Mouse (Mus musculus) spleen, adult 2 months (tissue): ENCODE measurements around the gene Oxtr. TPM values are rescaled to one million over a fixed set of nuclear protein-coding genes. Genes with fewer than 3 reads are reported as not detected.

ENCODE experiments used
- DNase-seq, 2 experiments: peaks; one replicate each; pipeline versions ENCODE4 v3.0.0 to v3.0.0-alpha.2; 2012 to 2021; ENCODE audit warnings: low spot score in 2 of 2, low read depth in 1 of 2
- H3K27ac ChIP-seq: fragments of 200-500 bp; 2 replicates; pipeline ENCODE4 v1.5.1; 2012; ENCODE audit warnings: low read length, inconsistent platforms; ENCODE audit not compliant: insufficient read depth
- H3K27me3 ChIP-seq: fragments of 200-500 bp; 2 replicates; pipeline ENCODE4 v1.6.1; 2012; ENCODE audit warnings: mild to moderate bottlenecking, moderate library complexity, low read length, inconsistent platforms; ENCODE audit not compliant: control insufficient read depth, insufficient read depth
- H3K36me3 ChIP-seq: fragments of 200-500 bp; 2 replicates; pipeline ENCODE4 v1.6.1; 2012; ENCODE audit warnings: mild to moderate bottlenecking, low read length, inconsistent platforms; ENCODE audit not compliant: control insufficient read depth, insufficient read depth
- H3K4me1 ChIP-seq: fragments of 200-500 bp; 2 replicates; pipeline ENCODE4 v1.6.1; 2011; ENCODE audit warnings: inconsistent platforms; ENCODE audit not compliant: control insufficient read depth, insufficient read depth, insufficient read length
- H3K4me3 ChIP-seq: fragments of 200-500 bp; 2 replicates; pipeline ENCODE4 v1.5.1; 2011; ENCODE audit warnings: mild to moderate bottlenecking, inconsistent platforms; ENCODE audit not compliant: insufficient read depth, insufficient read length; ENCODE audit errors: extremely low read depth
- CTCF ChIP-seq: fragments of 200-500 bp; IDR thresholded peaks from 2 replicates; pipeline ENCODE4 v1.5.1; 2011; ENCODE audit warnings: mild to moderate bottlenecking, inconsistent platforms; ENCODE audit not compliant: insufficient read depth, insufficient read length, insufficient replicate concordance; ENCODE audit errors: extremely low read depth
- POLR2A ChIP-seq: fragments of 200-500 bp; IDR thresholded peaks from 2 replicates; pipeline ENCODE4 v1.6.1; 2011; ENCODE audit warnings: low read depth, low read length, inconsistent platforms
- WGBS: fragments of 180-500 bp; shearing (Covaris S2); methylation state at CpG from one replicate; pipeline ENCODE4 v1.1.7; 2018; 5-methylcytosine and 5-hydroxymethylcytosine counted together
- polyA plus RNA-seq: library from polyadenylated mRNA; depleted of rRNA; stranded (reverse); fragments of >200 nt; gene quantifications from 2 replicates; pipeline ENCODE4 v1.2.3, GENCODE M21; 2012

Gene Oxtr
- polyA plus RNA-seq, 1 experiment: 0.14 TPM

DNA sequence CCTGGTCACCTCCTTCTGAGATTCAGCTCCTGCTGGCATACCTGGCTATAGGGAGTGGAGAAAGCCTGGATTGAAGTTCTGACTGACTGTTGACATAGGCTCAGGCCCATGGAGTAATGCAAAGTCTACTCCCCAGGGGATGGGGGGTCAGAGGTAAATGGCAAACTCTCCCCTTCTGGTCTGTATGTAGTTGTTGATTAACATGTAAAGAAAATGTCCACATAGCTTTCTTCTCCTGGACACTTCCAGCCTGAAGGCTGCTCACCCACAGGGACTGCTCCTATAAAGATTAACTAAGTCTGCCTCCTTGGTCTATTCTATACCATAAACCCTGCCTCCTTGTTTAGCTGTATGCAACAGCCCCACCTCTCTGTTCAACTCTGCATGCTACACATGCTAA lies 23.7 kb downstream of the Oxtr start:
- no peak for DNase-seq
- no peaks in the 10 kb centered on the region for H3K27me3 ChIP-seq
- H3K27ac ChIP-seq: no peak overlapping the region
- H3K4me1 ChIP-seq: no peaks in the 10 kb centered on the region
- no peak overlapping the region for H3K4me3 ChIP-seq
- no peaks in the 10 kb centered on the region for H3K36me3 ChIP-seq
- TF ChIP-seq CTCF (no peak), POLR2A (no peak)

DNA sequence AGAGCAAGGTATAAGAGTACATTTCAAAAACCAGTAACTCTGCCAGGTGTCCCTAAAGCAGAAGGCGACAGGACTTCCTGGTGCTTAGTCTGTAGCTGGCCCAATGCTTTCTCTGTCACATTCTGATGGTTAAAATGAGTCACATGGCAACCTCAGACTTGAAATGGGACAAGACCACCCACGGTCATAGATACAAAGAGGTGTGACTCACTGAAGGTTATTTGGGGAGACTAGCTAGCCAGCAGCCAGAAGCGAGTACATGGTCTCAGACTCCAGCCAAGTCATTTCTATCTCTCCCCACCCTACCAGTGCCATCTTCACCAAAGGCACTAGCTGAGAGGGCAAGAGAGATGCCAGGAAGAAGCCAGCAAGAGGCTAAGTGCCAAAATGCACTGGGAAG lies 24.3 kb downstream of the Oxtr start:
- TF ChIP-seq CTCF (no peak), POLR2A (no peak)
- no peaks in the 10 kb centered on the region for H3K27me3 ChIP-seq
- 78% methylated on average over 3 of the region's 3 CpGs for WGBS
- DNase-seq: no peak
- no peak overlapping the region for H3K27ac ChIP-seq
- H3K4me3 ChIP-seq: no peak overlapping the region
- no peaks in the 10 kb centered on the region for H3K36me3 ChIP-seq
- no peaks in the 10 kb centered on the region for H3K4me1 ChIP-seq

DNA sequence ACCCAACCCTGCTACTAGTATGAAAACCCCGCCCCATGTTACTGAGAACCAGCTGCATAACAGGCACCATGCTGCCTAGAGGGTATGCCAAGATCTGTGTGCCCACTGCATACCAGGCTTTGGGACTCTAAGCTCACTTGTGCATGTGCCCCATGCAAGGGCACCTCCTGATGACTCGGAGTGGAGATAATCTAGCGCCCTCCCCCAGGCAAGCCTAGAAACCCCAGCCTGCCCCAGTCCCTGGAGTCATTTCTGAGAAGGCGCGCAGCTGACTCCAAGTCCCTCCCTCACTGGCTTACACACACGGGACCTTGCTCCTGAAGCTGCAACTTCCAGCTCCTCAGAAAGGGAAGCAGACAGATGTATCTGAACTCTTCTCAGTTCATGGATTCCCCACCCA lies 26.4 kb downstream of the Oxtr start:
- Histone ChIP-seq H3K27me3 (no peaks in the 10 kb centered on the region), H3K4me3 (no peak overlapping the region), H3K4me1 (no peaks in the 10 kb centered on the region), H3K27ac (no peak overlapping the region), H3K36me3 (no peaks in the 10 kb centered on the region)
- DNase-seq: no peak
- no peak for TF ChIP-seq POLR2A
- no peak for TF ChIP-seq CTCF
- WGBS: 69% methylated on average over 6 of the region's 6 CpGs

DNA sequence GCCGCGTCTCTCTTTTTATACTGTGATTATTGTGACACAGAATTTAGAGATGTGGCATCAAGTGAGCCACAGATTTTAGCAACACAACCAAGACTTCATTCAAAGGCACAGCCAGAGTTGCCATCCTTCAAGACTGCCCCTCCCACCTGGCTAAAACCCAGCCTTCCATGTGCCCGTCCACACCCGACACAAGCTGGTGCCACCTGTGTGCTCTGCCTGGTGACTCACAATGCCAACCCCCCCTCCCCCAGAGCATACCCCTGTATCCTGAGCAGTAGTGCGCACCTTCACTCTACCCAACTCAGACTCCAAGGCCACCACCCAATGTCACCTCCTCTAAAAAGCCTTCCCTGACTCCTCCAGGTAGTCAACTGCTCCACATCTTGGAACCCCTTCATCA lies 28.3 kb downstream of the Oxtr start:
- H3K36me3 ChIP-seq: no peaks in the 10 kb centered on the region
- no peaks in the 10 kb centered on the region for H3K4me1 ChIP-seq
- DNase-seq: no peak
- 89% methylated on average over 5 of the region's 5 CpGs for WGBS
- no peak overlapping the region for H3K27ac ChIP-seq
- TF ChIP-seq POLR2A: no peak
- no peak for TF ChIP-seq CTCF
- H3K27me3 ChIP-seq: no peaks in the 10 kb centered on the region
- no peak overlapping the region for H3K4me3 ChIP-seq

DNA sequence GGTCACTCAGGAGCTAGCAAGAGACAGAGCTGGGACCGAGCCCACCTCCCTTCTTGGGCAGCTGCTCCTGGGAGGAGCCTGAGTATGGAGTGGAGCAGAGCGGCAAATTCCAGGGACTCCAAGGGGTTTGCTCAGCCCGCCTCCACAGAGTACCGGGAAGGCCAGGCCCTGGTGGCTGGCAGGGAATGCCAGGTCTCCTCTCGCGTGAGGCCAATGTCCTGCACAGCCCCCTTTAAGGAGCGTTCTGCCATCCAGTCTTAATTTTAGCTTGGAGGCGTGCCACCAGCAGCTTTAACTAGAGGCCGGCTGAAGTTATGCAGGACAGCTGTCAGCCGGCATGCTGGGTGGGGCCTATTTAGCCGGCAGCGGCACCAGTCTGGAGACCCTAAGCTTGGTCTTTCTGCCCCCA lies 30.4 kb downstream of the Oxtr start, which contains the start of gene Cav3:
Gene Cav3, plus strand, starts transcription at position 165 of the 409 bp plus-strand sequence.
- Histone ChIP-seq H3K27ac (no peak within 1 kb of the TSS), H3K4me3 (no peak within 1 kb of the TSS), H3K4me1 (no peaks in the 10 kb centered on the region), H3K27me3 (no peaks in the 10 kb centered on the region), H3K36me3 (no peaks in the 10 kb centered on the region)
- WGBS: 88% methylated on average over 12 of the region's 12 CpGs
- no peak for TF ChIP-seq POLR2A
- DNase-seq: no peak

DNA sequence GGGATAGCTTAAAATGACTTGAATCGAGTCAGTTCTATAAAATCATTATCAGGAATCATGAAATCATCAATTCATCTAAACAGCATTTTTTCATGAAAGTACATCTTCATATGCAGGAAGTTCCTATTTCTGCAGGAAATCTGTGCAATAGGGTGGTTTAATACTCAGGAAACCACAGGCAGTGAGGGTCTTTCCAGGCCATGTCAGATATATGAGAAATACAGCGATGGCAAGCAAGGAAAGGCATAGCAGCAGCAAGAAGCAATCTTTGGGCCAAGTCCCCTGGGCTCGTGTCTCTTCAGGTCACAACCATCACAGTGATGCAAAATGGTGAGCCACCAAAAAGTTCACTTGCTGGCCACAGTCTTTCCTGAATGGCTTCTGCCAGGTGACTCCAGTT lies 44.1 kb downstream of the Oxtr start:
- DNase-seq: no peak
- WGBS: 16% methylated on average over 3 of the region's 3 CpGs
- H3K4me1 ChIP-seq: no peaks in the 10 kb centered on the region

DNA sequence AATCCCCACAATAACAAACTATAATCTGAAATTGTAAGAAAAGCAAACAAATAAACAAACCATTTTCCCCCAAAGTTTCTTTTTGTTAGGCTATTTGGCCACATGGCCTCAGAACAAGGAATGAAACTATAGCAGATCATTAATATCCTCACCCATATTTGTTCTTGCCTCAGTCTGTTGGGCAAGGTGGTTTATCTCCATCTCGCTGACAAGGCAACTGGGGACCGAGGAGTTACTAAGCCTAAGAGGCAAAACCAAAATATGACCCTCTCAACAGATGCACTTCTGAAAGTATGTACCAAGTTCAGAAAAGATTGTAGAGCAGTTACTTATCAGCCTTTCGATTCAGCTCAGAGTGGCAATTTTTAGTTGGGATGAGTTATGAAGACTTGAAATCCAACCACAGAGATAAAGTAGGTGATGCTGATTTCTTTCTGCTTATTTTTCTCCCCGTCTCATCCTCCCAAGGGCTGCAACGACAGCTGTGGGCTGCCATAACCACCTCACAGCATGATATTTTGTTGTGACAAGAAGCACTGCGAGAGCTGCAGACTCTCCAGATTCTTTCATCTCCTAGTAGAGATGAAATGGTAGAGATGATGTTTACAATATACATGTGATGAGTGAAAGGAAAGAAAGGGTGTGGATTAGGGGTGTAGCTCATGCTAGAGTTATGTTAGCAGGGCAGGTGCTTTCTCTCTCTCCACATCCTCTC lies 63.6 kb downstream of the Oxtr start:
- WGBS: 75% methylated on average over 6 of the region's 6 CpGs
- Histone ChIP-seq H3K27me3 (no peaks in the 10 kb centered on the region), H3K4me3 (no peak overlapping the region), H3K36me3 (no peaks in the 10 kb centered on the region), H3K4me1 (no peaks in the 10 kb centered on the region), H3K27ac (no peak overlapping the region)
- TF ChIP-seq CTCF: no peak
- TF ChIP-seq POLR2A: no peak
- DNase-seq: no peak

More for the DNA sequence above, 44.1 kb downstream of the Oxtr start:
- H3K27me3 ChIP-seq: no peaks in the 10 kb centered on the region
- TF ChIP-seq POLR2A: no peak
- TF ChIP-seq CTCF: no peak
- no peaks in the 10 kb centered on the region for H3K36me3 ChIP-seq
- no peak overlapping the region for H3K4me3 ChIP-seq
- H3K27ac ChIP-seq: no peak overlapping the region
